Mouse (Mus musculus) MEL (cell line): Measurements from ENCODE around the gene Adam33. TPM values are rescaled to one million over a fixed set of nuclear protein-coding genes. Genes with fewer than 3 reads are reported as not detected.

ENCODE experiments used
- DNase-seq: peaks from one replicate; pipeline ENCODE4 v3.0.0; 2011; ENCODE audit warnings: low read depth, low spot score
- H3K27ac ChIP-seq: 2 replicates; pipeline ENCODE4 v1.5.1; 2012; ENCODE audit warnings: low read depth, mild to moderate bottlenecking, control low read depth, low read length, moderate library complexity; ENCODE audit not compliant: control insufficient read depth
- H3K27me3 ChIP-seq, 2 experiments: fragments of 150-350 bp in 1 of 2; sonication (generic) in 1 of 2; 2 replicates each; pipeline ENCODE4 v1.6.1; 2012; ENCODE audit warnings: low read length in 2 of 2, mild to moderate bottlenecking in 2 of 2, improper control_type of control experiment in 1 of 2, moderate library complexity in 1 of 2; ENCODE audit not compliant: insufficient read depth in 2 of 2, control insufficient read depth in 1 of 2
- H3K36me3 ChIP-seq, 2 experiments: 2 replicates each; pipeline ENCODE4 v1.6.1; 2012 to 2014; ENCODE audit warnings: low read length in 2 of 2, improper control_type of control experiment in 1 of 2, inconsistent platforms in 1 of 2, mild to moderate bottlenecking in 1 of 2; ENCODE audit not compliant: insufficient read depth in 2 of 2, control insufficient read depth in 1 of 2
- H3K4me1 ChIP-seq, 2 experiments: fragments of 150-350 bp in 1 of 2; sonication (generic) in 1 of 2; 2 replicates each; pipeline ENCODE4 v1.6.1; 2012; ENCODE audit warnings: low read length in 2 of 2, improper control_type of control experiment in 1 of 2, mild to moderate bottlenecking in 1 of 2; ENCODE audit not compliant: insufficient read depth in 2 of 2, control insufficient read depth in 1 of 2
- H3K4me3 ChIP-seq, 2 experiments: fragments of 150-350 bp in 1 of 2; sonication (generic) in 1 of 2; 2 replicates each; pipeline ENCODE4 v1.5.1; 2012; ENCODE audit warnings: low read depth in 2 of 2, low read length in 2 of 2, mild to moderate bottlenecking in 2 of 2, moderate library complexity in 2 of 2, control low read depth in 1 of 2, improper control_type of control experiment in 1 of 2; ENCODE audit not compliant: control insufficient read depth in 1 of 2, insufficient read depth in 1 of 2
- H3K79me2 ChIP-seq: 2 replicates; pipeline ENCODE4 v1.6.1; 2012; ENCODE audit warnings: mild to moderate bottlenecking, low read length, moderate library complexity; ENCODE audit not compliant: control insufficient read depth, poor library complexity, insufficient read depth
- H3K9ac ChIP-seq: 2 replicates; pipeline ENCODE4 v1.6.1; 2012; ENCODE audit warnings: low read depth, mild to moderate bottlenecking, control low read depth, low read length, moderate library complexity; ENCODE audit not compliant: control insufficient read depth, poor library complexity, severe bottlenecking
- H3K9me3 ChIP-seq: fragments of 150-350 bp; sonication (generic); replicated peaks from 2 replicates; pipeline ENCODE4 v1.6.1; 2012; ENCODE audit warnings: mild to moderate bottlenecking, low read length, improper control_type of control experiment, moderate library complexity; ENCODE audit not compliant: insufficient read depth
- BHLHE40 ChIP-seq: IDR thresholded peaks from 2 replicates; pipeline ENCODE4 v1.6.1; 2012; ENCODE audit warnings: low read depth, mild to moderate bottlenecking, inconsistent platforms, low read length, improper control_type of control experiment, borderline replicate concordance
- CHD1 ChIP-seq: IDR thresholded peaks from 2 replicates; pipeline ENCODE4 v1.6.1; 2012; ENCODE audit warnings: low read depth, mild to moderate bottlenecking, inconsistent platforms, low read length, improper control_type of control experiment
- CHD2 ChIP-seq: IDR thresholded peaks from 2 replicates; pipeline ENCODE4 v1.6.1; 2011; ENCODE audit warnings: low read length, improper control_type of control experiment
- CTCF ChIP-seq, 3 experiments: IDR thresholded peaks in 2 of 3; conservative IDR thresholded peaks in 1 of 3; 2 replicates each; pipeline ENCODE4 v1.5.1; 2011 to 2012; ENCODE audit warnings: low read length in 3 of 3, low read depth in 2 of 3, mild to moderate bottlenecking in 2 of 3, improper control_type of control experiment in 1 of 3, inconsistent platforms in 1 of 3, mixed read lengths in 1 of 3, moderate library complexity in 1 of 3; ENCODE audit not compliant: control insufficient read depth in 1 of 3, insufficient read depth in 1 of 3, poor library complexity in 1 of 3, severe bottlenecking in 1 of 3
- E2F4 ChIP-seq: IDR thresholded peaks from 2 replicates; pipeline ENCODE4 v1.6.1; 2011; ENCODE audit warnings: low read depth, low read length, improper control_type of control experiment, borderline replicate concordance
- ELF1 ChIP-seq: IDR thresholded peaks from 2 replicates; pipeline ENCODE4 v1.6.1; 2014; ENCODE audit warnings: low read depth, mild to moderate bottlenecking, inconsistent platforms, low read length, improper control_type of control experiment, moderate library complexity
- EP300 ChIP-seq, 2 experiments: IDR thresholded peaks; 2 replicates each; pipeline ENCODE4 v1.6.1; 2011; ENCODE audit warnings: improper control_type of control experiment in 2 of 2, low read length in 2 of 2, low read depth in 1 of 2, mild to moderate bottlenecking in 1 of 2
- ETS1 ChIP-seq: IDR thresholded peaks from 2 replicates; pipeline ENCODE4 v1.6.1; 2012; ENCODE audit warnings: low read depth, mild to moderate bottlenecking, inconsistent platforms, low read length, improper control_type of control experiment, moderate library complexity
- GATA1 ChIP-seq: IDR thresholded peaks from 2 replicates; pipeline ENCODE4 v1.6.1; 2011; ENCODE audit warnings: low read depth, low read length, improper control_type of control experiment
- HCFC1 ChIP-seq: IDR thresholded peaks from 2 replicates; pipeline ENCODE4 v1.6.1; 2012; ENCODE audit warnings: low read depth, mild to moderate bottlenecking, inconsistent platforms, low read length, improper control_type of control experiment, moderate library complexity
- KAT2A ChIP-seq: conservative IDR thresholded peaks from 2 replicates; pipeline ENCODE4 v1.6.1; 2012; ENCODE audit warnings: low read depth, low read length, improper control_type of control experiment, inconsistent platforms
- MAFK ChIP-seq: IDR thresholded peaks from 2 replicates; pipeline ENCODE4 v1.6.1; 2011; ENCODE audit warnings: low read depth, mild to moderate bottlenecking, low read length, improper control_type of control experiment, borderline replicate concordance
- MAX ChIP-seq: IDR thresholded peaks from 2 replicates; pipeline ENCODE4 v1.6.1; 2011; ENCODE audit warnings: low read length, improper control_type of control experiment
- MAZ ChIP-seq: IDR thresholded peaks from 2 replicates; pipeline ENCODE4 v1.6.1; 2012; ENCODE audit warnings: low read depth, mild to moderate bottlenecking, inconsistent platforms, low read length, improper control_type of control experiment
- MEF2A ChIP-seq: IDR thresholded peaks from 2 replicates; pipeline ENCODE4 v1.6.1; 2014; ENCODE audit warnings: low read depth, mild to moderate bottlenecking, inconsistent platforms, low read length, improper control_type of control experiment; ENCODE audit not compliant: poor library complexity, insufficient replicate concordance, severe bottlenecking; ENCODE audit errors: extremely low read depth
- MXI1 ChIP-seq: IDR thresholded peaks from 2 replicates; pipeline ENCODE4 v1.6.1; 2011; ENCODE audit warnings: mild to moderate bottlenecking, low read depth, low read length, improper control_type of control experiment
- MYB ChIP-seq: IDR thresholded peaks from 2 replicates; pipeline ENCODE4 v1.6.1; 2011; ENCODE audit warnings: mild to moderate bottlenecking, low read depth, low read length, improper control_type of control experiment
- MYC ChIP-seq: IDR thresholded peaks from 2 replicates; pipeline ENCODE4 v1.6.1; 2011; ENCODE audit warnings: low read depth, mild to moderate bottlenecking, low read length, improper control_type of control experiment, moderate library complexity
- NELFE ChIP-seq: IDR thresholded peaks from 2 replicates; pipeline ENCODE4 v1.6.1; 2011; ENCODE audit warnings: low read depth, low read length, improper control_type of control experiment
- NRF1 ChIP-seq: IDR thresholded peaks from 2 replicates; pipeline ENCODE4 v1.6.1; 2014; ENCODE audit warnings: low read depth, mild to moderate bottlenecking, inconsistent platforms, low read length, improper control_type of control experiment, moderate library complexity; ENCODE audit not compliant: poor library complexity, insufficient read depth, severe bottlenecking
- POLR2A ChIP-seq, 2 experiments: IDR thresholded peaks; 2 replicates each; pipeline ENCODE4 v1.6.1; 2011 to 2012; ENCODE audit warnings: low read length in 2 of 2, mild to moderate bottlenecking in 2 of 2, control low read depth in 1 of 2, improper control_type of control experiment in 1 of 2, low read depth in 1 of 2, moderate library complexity in 1 of 2; ENCODE audit not compliant: control insufficient read depth in 1 of 2, insufficient read depth in 1 of 2, poor library complexity in 1 of 2
- POLR2AphosphoS2 ChIP-seq: IDR thresholded peaks from 2 replicates; pipeline ENCODE4 v1.6.1; 2011; ENCODE audit warnings: low read length, improper control_type of control experiment
- POLR2AphosphoS5 ChIP-seq: IDR thresholded peaks from 2 replicates; pipeline ENCODE4 v1.6.1; 2012; ENCODE audit warnings: low read depth, borderline replicate concordance, mild to moderate bottlenecking, inconsistent platforms, low read length, moderate library complexity, mixed read lengths
- RAD21 ChIP-seq: IDR thresholded peaks from 2 replicates; pipeline ENCODE4 v1.6.1; 2011; ENCODE audit warnings: mild to moderate bottlenecking, low read depth, low read length, improper control_type of control experiment
- RCOR1 ChIP-seq: IDR thresholded peaks from 2 replicates; pipeline ENCODE4 v1.6.1; 2012; ENCODE audit warnings: low read depth, mild to moderate bottlenecking, inconsistent platforms, low read length, improper control_type of control experiment
- SIN3A ChIP-seq: IDR thresholded peaks from 2 replicates; pipeline ENCODE4 v1.6.1; 2012; ENCODE audit warnings: low read length, improper control_type of control experiment, inconsistent platforms
- SMC3 ChIP-seq: IDR thresholded peaks from 2 replicates; pipeline ENCODE4 v1.6.1; 2011; ENCODE audit warnings: low read depth, low read length, improper control_type of control experiment
- TAL1 ChIP-seq: IDR thresholded peaks from 2 replicates; pipeline ENCODE4 v1.6.1; 2012; ENCODE audit warnings: mild to moderate bottlenecking, inconsistent platforms, low read length, moderate library complexity, mixed read lengths
- TBP ChIP-seq: IDR thresholded peaks from 2 replicates; pipeline ENCODE4 v1.8.0; 2011; ENCODE audit warnings: low read depth, low read length, improper control_type of control experiment
- TCF12 ChIP-seq: IDR thresholded peaks from 2 replicates; pipeline ENCODE4 v1.6.1; 2014; ENCODE audit warnings: low read depth, mild to moderate bottlenecking, inconsistent platforms, low read length, improper control_type of control experiment, moderate library complexity
- UBTF ChIP-seq: IDR thresholded peaks from 2 replicates; pipeline ENCODE4 v1.6.1; 2012; ENCODE audit warnings: low read depth, mild to moderate bottlenecking, inconsistent platforms, low read length, improper control_type of control experiment, moderate library complexity, borderline replicate concordance; ENCODE audit not compliant: insufficient read depth
- USF1 ChIP-seq: IDR thresholded peaks from 2 replicates; pipeline ENCODE4 v1.6.1; 2014; ENCODE audit warnings: low read depth, mild to moderate bottlenecking, inconsistent platforms, low read length, improper control_type of control experiment, moderate library complexity
- USF2 ChIP-seq, 2 experiments: IDR thresholded peaks; 2 replicates each; pipeline ENCODE4 v1.6.1; 2011 to 2012; ENCODE audit warnings: improper control_type of control experiment in 2 of 2, low read length in 2 of 2, borderline replicate concordance in 1 of 2, inconsistent platforms in 1 of 2, low read depth in 1 of 2, mild to moderate bottlenecking in 1 of 2; ENCODE audit not compliant: insufficient read depth in 1 of 2
- ZC3H11A ChIP-seq: IDR thresholded peaks from 2 replicates; pipeline ENCODE4 v1.6.1; 2012; ENCODE audit warnings: low read depth, mild to moderate bottlenecking, inconsistent platforms, low read length, improper control_type of control experiment
- ZMIZ1 ChIP-seq: IDR thresholded peaks from 2 replicates; pipeline ENCODE4 v1.6.1; 2012; ENCODE audit warnings: low read depth, mild to moderate bottlenecking, inconsistent platforms, low read length, improper control_type of control experiment, moderate library complexity
- ZNF384 ChIP-seq: IDR thresholded peaks from 2 replicates; pipeline ENCODE4 v1.6.1; 2012; ENCODE audit warnings: low read depth, mild to moderate bottlenecking, inconsistent platforms, low read length, improper control_type of control experiment
- polyA plus RNA-seq, 2 experiments: library from polyadenylated mRNA; stranded (reverse) in 1 of 2; unstranded in 1 of 2; fragments of >175 nt in 1 of 2; fragments of >200 nt in 1 of 2; gene quantifications; 2 replicates each; pipeline versions ENCODE4 v1.2.1 to v1.2.4; 2012; ENCODE audit warnings: low replicate concordance in 2 of 2, low read depth in 1 of 2; ENCODE audit not compliant: insufficient read length in 2 of 2, insufficient read depth in 1 of 2, missing spikeins in 1 of 2
- total RNA-seq: library from RNA; depleted of rRNA; stranded (reverse); fragments of 300-350 nt; gene quantifications from 2 replicates; pipeline ENCODE4 v1.2.3, GENCODE M21; 2012

Adam33 gene
- total and polyA plus RNA-seq, 3 experiments, result 0.12 to 0.28 TPM; not detected in 1

DNA sequence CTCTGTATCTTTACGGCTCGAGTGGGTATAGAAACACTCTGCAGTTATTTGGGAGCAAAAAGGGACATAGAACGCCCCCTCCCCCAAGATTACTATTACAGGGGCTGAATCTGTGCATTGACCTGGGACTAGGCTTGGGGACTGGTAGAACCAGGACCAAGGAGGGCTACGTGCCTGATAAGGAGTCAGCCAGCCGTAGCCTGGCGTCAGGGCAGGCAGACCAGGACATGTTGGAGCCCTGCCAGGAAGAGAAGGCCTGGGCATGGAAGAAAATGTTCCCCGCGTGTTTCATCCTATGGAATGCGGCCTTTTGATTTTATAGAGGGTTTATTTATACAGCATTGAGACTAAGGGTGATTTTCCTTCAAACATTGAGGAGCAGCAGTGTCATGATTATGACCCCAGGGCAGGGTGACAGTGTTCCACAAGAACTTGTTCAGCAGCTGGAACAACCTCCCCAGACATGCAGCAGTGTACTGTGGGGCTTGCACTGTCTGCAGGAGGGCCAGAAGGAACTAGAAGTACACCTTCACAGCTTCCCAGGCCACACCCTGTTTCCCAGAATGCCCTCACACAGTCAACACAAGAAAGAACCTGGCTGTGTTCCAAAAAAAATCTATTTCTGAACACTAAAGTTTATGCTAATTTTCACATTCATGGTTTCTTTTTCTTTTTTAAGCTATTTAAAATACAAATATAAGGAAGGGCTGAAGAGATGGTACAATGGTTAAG, 18.5 kb downstream of the Adam33 start:
- Histone ChIP-seq H3K9me3 (no peaks in the 10 kb centered on the region), H3K27me3 (no peaks in the 10 kb centered on the region), H3K4me1 (peaks cover 11 to 13% of the 10 kb centered on the region in 2 experiments), H3K79me2 (no peaks in the 10 kb centered on the region), H3K36me3 (peaks cover 0 to 13% of the 10 kb centered on the region in 2 experiments; a peak in 2 of 4 replicates), H3K27ac (no peak overlapping the region), H3K4me3 (no peak overlapping the region), H3K9ac (no peak overlapping the region)
- peak; percentile 72 for DNase-seq
- TF ChIP-seq ZMIZ1 (no peak), RAD21 (no peak), MYB (no peak), GATA1 (no peak), UBTF (no peak), USF1 (no peak), NELFE (no peak), CTCF (IDR thresholded peaks at IDR 0.05 in 2 of 3, conservative IDR thresholded peaks at IDR 0.05 in 1 of 3; ENCODE audit: control insufficient read depth in 1 of 3, insufficient read depth in 1 of 3, low read depth in 2 of 3, low read length in 3 of 3, poor library complexity in 1 of 3, severe bottlenecking in 1 of 3) (no peak), MAFK (no peak), KAT2A (no peak), BHLHE40 (no peak), EP300 (IDR thresholded peaks at IDR 0.05; ENCODE audit: low read depth in 1 of 2, low read length in 2 of 2) (peak in 1 of 2 experiments; percentile 38; a peak in 1 of 4 replicates), MAZ (no peak), POLR2A (IDR thresholded peaks at IDR 0.05; ENCODE audit: control insufficient read depth in 1 of 2, insufficient read depth in 1 of 2, low read depth in 1 of 2, low read length in 2 of 2, poor library complexity in 1 of 2) (no peak), POLR2AphosphoS5 (no peak), POLR2AphosphoS2 (no peak), CHD2 (no peak), MAX (0 out of 2 replicates have a peak, but pooled peaks have one; percentile 3), MEF2A (no peak), TCF12 (no peak), USF2 (IDR thresholded peaks at IDR 0.05; ENCODE audit: borderline replicate concordance in 1 of 2, insufficient read depth in 1 of 2, low read depth in 1 of 2, low read length in 2 of 2) (no peak), ZNF384 (no peak), TAL1 (no peak), RCOR1 (no peak), ELF1 (no peak), SMC3 (no peak), MXI1 (0 out of 2 replicates have a peak, but pooled peaks have one; percentile 26), NRF1 (no peak), ETS1 (peak; percentile 51; the same call in 1 of the 2 replicates), HCFC1 (no peak), CHD1 (no peak), MYC (0 out of 2 replicates have a peak, but pooled peaks have one; percentile 22), TBP (no peak), ZC3H11A (no peak), SIN3A (0 out of 2 replicates have a peak, but pooled peaks have one; percentile 41), E2F4 (no peak)
